Mouse (Mus musculus) liver, postnatal 0 days (tissue): ENCODE measurements around the gene Nars2. TPM values are rescaled to one million over a fixed set of nuclear protein-coding genes. Genes with fewer than 3 reads are reported as not detected.

Source experiments
- ATAC-seq: fragments of 200-750 bp; cut with Nextera tagmentation; 2 replicates; pipeline ENCODE4 v1.8.0; 2017; ENCODE audit warnings: mild to moderate bottlenecking, moderate library complexity
- DNase-seq: peaks from one replicate; pipeline ENCODE4 v3.0.0-alpha.2; 2016
- H3K27ac ChIP-seq: fragments of 300-500 bp; sonication (generic); 2 replicates; pipeline ENCODE4 v1.5.1; 2014; ENCODE audit warnings: antibody characterized with exemption, moderate library complexity, mild to moderate bottlenecking, low read depth
- H3K27me3 ChIP-seq: fragments of 300-500 bp; sonication (generic); 2 replicates; pipeline ENCODE4 v1.6.1; 2014; ENCODE audit warnings: low read length, control low read depth, mixed read lengths; ENCODE audit not compliant: insufficient read depth
- H3K36me3 ChIP-seq: fragments of 300-500 bp; sonication (generic); replicated peaks from 2 replicates; pipeline ENCODE4 v1.6.1; 2014; ENCODE audit warnings: mild to moderate bottlenecking, control low read depth, low read length, moderate library complexity, mixed read lengths; ENCODE audit not compliant: insufficient read depth
- H3K4me1 ChIP-seq: fragments of 300-500 bp; sonication (generic); 2 replicates; pipeline ENCODE4 v1.6.1; 2014; ENCODE audit warnings: antibody characterized with exemption, mild to moderate bottlenecking, control low read depth; ENCODE audit not compliant: insufficient read depth
- H3K4me2 ChIP-seq: fragments of 300-500 bp; sonication (generic); 2 replicates; pipeline ENCODE4 v1.6.1; 2014; ENCODE audit warnings: low read depth, mild to moderate bottlenecking, low read length, moderate library complexity, mixed read lengths
- H3K4me3 ChIP-seq: fragments of 300-500 bp; sonication (generic); 2 replicates; pipeline ENCODE4 v1.5.1; 2014; ENCODE audit warnings: low read depth, low read length
- H3K9ac ChIP-seq: fragments of 300-500 bp; sonication (generic); replicated peaks from 2 replicates; pipeline ENCODE4 v1.6.1; 2014; ENCODE audit warnings: mild to moderate bottlenecking, moderate library complexity
- H3K9me3 ChIP-seq: fragments of 300-500 bp; sonication (generic); 2 replicates; pipeline ENCODE4 v1.6.1; 2016; ENCODE audit warnings: mild to moderate bottlenecking, control low read depth, low read length, mixed read lengths
- CTCF ChIP-seq: sonication (generic); IDR thresholded peaks from 2 replicates; pipeline ENCODE4 v1.5.1; 2016; ENCODE audit warnings: antibody characterized with exemption, low read depth
- EP300 ChIP-seq: IDR thresholded peaks from 2 replicates; pipeline ENCODE4 v1.6.1; 2016; ENCODE audit warnings: antibody characterized with exemption, low read depth, mild to moderate bottlenecking
- WGBS: fragments of 180-500 bp; shearing (Covaris S2); extraction: QIAGEN DNeasy Blood & Tissue Kit; methylation state at CpG from one replicate; pipeline ENCODE4 v1.1.7; 2014; ENCODE audit not compliant: insufficient replicate concordance; 5-methylcytosine and 5-hydroxymethylcytosine counted together
- polyA plus RNA-seq: library from polyadenylated mRNA; unstranded; fragments of >200 nt; fragmentation: Nextera tagmentation; extraction: Ambion mirVana; gene quantifications from 2 replicates; pipeline ENCODE4 v1.2.1, GENCODE M21; 2015

Nars2 gene
- polyA plus RNA-seq, 1 experiment from 2014 or later: 14.1 TPM

- Histone ChIP-seq H3K36me3 (no peaks in the 10 kb centered on the region), H3K4me2 (no peak overlapping the region), H3K9ac (no peak overlapping the region), H3K4me3 (no peak overlapping the region), H3K9me3 (no peaks in the 10 kb centered on the region), H3K27me3 (no peaks in the 10 kb centered on the region), H3K4me1 (no peaks in the 10 kb centered on the region), H3K27ac (no peak overlapping the region)
- ATAC-seq (no peak), DNase-seq (no peak)
- WGBS: 80% methylated on average over 1 of the region's 1 CpGs
- TF ChIP-seq CTCF: no peak
- TF ChIP-seq EP300: no peak
Observed at GRCm38 (mm10) chr7:97074974-97075373, 123.7 kb downstream of the Nars2 start.

- H3K27me3 ChIP-seq: no peaks in the 10 kb centered on the region
- H3K4me2 ChIP-seq: no peak overlapping the region
- DNase-seq (no peak), ATAC-seq (no peak)
- TF ChIP-seq CTCF (no peak), EP300 (no peak)
- H3K4me1 ChIP-seq: peaks cover 2% of the 10 kb centered on the region; the same call in 1 of the 2 replicates
- H3K4me3 ChIP-seq: no peak overlapping the region
- H3K9ac ChIP-seq: no peak overlapping the region
- no peaks in the 10 kb centered on the region for H3K9me3 ChIP-seq
- no peak overlapping the region for H3K27ac ChIP-seq
- no peaks in the 10 kb centered on the region for H3K36me3 ChIP-seq
Observed at GRCm38 (mm10) chr7:97076977-97077376, 125.7 kb downstream of the Nars2 start.

- Histone ChIP-seq H3K9me3 (no peaks in the 10 kb centered on the region), H3K4me2 (no peak overlapping the region), H3K4me3 (no peak overlapping the region), H3K4me1 (peaks cover 12% of the 10 kb centered on the region), H3K36me3 (no peaks in the 10 kb centered on the region), H3K9ac (no peak overlapping the region), H3K27me3 (no peaks in the 10 kb centered on the region), H3K27ac (no peak overlapping the region)
- TF ChIP-seq CTCF: no peak
- TF ChIP-seq EP300: no peak
- WGBS: 48% methylated on average over 4 of the region's 4 CpGs
- DNase-seq: no peak
- ATAC-seq: no peak
Observed at GRCm38 (mm10) chr7:97078685-97079084, 127.4 kb downstream of the Nars2 start.

GRCm38 (mm10) chr7:97079145-97079544, 127.8 kb downstream of the Nars2 start:
- no peaks in the 10 kb centered on the region for H3K27me3 ChIP-seq
- H3K9ac ChIP-seq: no peak overlapping the region
- ATAC-seq: no peak
- H3K4me3 ChIP-seq: no peak overlapping the region
- H3K36me3 ChIP-seq: no peaks in the 10 kb centered on the region
- 15% methylated on average over 6 of the region's 6 CpGs for WGBS
- peaks cover 12% of the 10 kb centered on the region for H3K4me1 ChIP-seq
- H3K4me2 ChIP-seq: no peak overlapping the region
- H3K27ac ChIP-seq: no peak overlapping the region
- no peak for DNase-seq
- TF ChIP-seq CTCF: peak; percentile 63
- peak; percentile 49; the same call in 1 of the 2 replicates for TF ChIP-seq EP300
- H3K9me3 ChIP-seq: no peaks in the 10 kb centered on the region

GRCm38 (mm10) chr7:97079651-97080365, 128.5 kb downstream of the Nars2 start:
- no peaks in the 10 kb centered on the region for H3K27me3 ChIP-seq
- H3K4me1 ChIP-seq: peaks cover 12% of the 10 kb centered on the region
- 73% methylated on average over 4 of the region's 4 CpGs for WGBS
- H3K4me3 ChIP-seq: no peak overlapping the region
- peak overlapping the region; percentile 16; the same call in 1 of the 2 replicates for H3K27ac ChIP-seq
- no peaks in the 10 kb centered on the region for H3K36me3 ChIP-seq
- no peak overlapping the region for H3K9ac ChIP-seq
- TF ChIP-seq EP300: no peak
- no peak for TF ChIP-seq CTCF
- H3K9me3 ChIP-seq: no peaks in the 10 kb centered on the region
- DNase-seq: no peak
- no peak overlapping the region for H3K4me2 ChIP-seq
- no peak for ATAC-seq

- Histone ChIP-seq H3K9me3 (no peaks in the 10 kb centered on the region), H3K36me3 (no peaks in the 10 kb centered on the region), H3K4me1 (peaks cover 12% of the 10 kb centered on the region), H3K27ac (peak overlapping the region; percentile 94), H3K4me3 (peak overlapping the region; percentile 90), H3K4me2 (peak overlapping the region; percentile 97), H3K27me3 (no peaks in the 10 kb centered on the region), H3K9ac (peak overlapping the region; percentile 93)
- TF ChIP-seq EP300 (no peak), CTCF (no peak)
- no peak for DNase-seq
- WGBS: 50% methylated on average over 4 of the region's 4 CpGs
- no peak for ATAC-seq
Observed at GRCm38 (mm10) chr7:97080621-97081241, 129.4 kb downstream of the Nars2 start.
